Mouse (Mus musculus) midbrain, embryonic 16.5 days (tissue): ENCODE data around the gene Sema3g. TPM values are rescaled to one million over a fixed set of nuclear protein-coding genes. Genes with fewer than 3 reads are reported as not detected.

Experiments
- ATAC-seq: fragments of 200-750 bp; cut with Nextera tagmentation; 2 replicates; pipeline ENCODE4 v1.8.0; 2017; ENCODE audit warnings: moderate TSS enrichment
- H3K27ac ChIP-seq: fragments of 300-500 bp; sonication (generic); 2 replicates; pipeline ENCODE4 v1.5.1; 2014; ENCODE audit warnings: mild to moderate bottlenecking, low read length, mixed read lengths
- H3K27me3 ChIP-seq: fragments of 300-500 bp; sonication (generic); 2 replicates; pipeline ENCODE4 v1.6.1; 2014; ENCODE audit warnings: low read depth, low read length, mixed read lengths; ENCODE audit not compliant: control insufficient read depth, insufficient read depth
- H3K36me3 ChIP-seq: fragments of 300-500 bp; sonication (generic); 2 replicates; pipeline ENCODE4 v1.6.1; 2014; ENCODE audit warnings: mild to moderate bottlenecking, low read length, moderate library complexity, mixed read lengths; ENCODE audit not compliant: control insufficient read depth, insufficient read depth
- H3K4me1 ChIP-seq: fragments of 300-500 bp; sonication (generic); 2 replicates; pipeline ENCODE4 v1.6.1; 2014; ENCODE audit warnings: mild to moderate bottlenecking, low read length, mixed read lengths; ENCODE audit not compliant: control insufficient read depth, insufficient read depth
- H3K4me2 ChIP-seq: fragments of 300-500 bp; sonication (generic); 2 replicates; pipeline ENCODE4 v1.6.1; 2014; ENCODE audit warnings: mild to moderate bottlenecking, low read length, mixed read lengths
- H3K4me3 ChIP-seq: fragments of 300-500 bp; sonication (generic); 2 replicates; pipeline ENCODE4 v1.5.1; 2014; ENCODE audit warnings: low read depth, mild to moderate bottlenecking, low read length, moderate library complexity, mixed read lengths
- H3K9ac ChIP-seq: fragments of 300-500 bp; sonication (generic); 2 replicates; pipeline ENCODE4 v1.6.1; 2014; ENCODE audit warnings: low read depth, low read length, mixed read lengths
- H3K9me3 ChIP-seq: fragments of 300-500 bp; sonication (generic); replicated peaks from 2 replicates; pipeline ENCODE4 v1.6.1; 2014; ENCODE audit warnings: mild to moderate bottlenecking, low read length, mixed read lengths; ENCODE audit not compliant: control insufficient read depth, poor library complexity, severe bottlenecking
- WGBS: fragments of 180-500 bp; shearing (Covaris S2); extraction: QIAGEN DNeasy Blood & Tissue Kit; methylation state at CpG from one replicate; pipeline ENCODE4 v1.1.7; 2014; 5-methylcytosine and 5-hydroxymethylcytosine counted together
- polyA plus RNA-seq: library from polyadenylated mRNA; unstranded; fragments of >200 nt; fragmentation: Nextera tagmentation; extraction: Ambion mirVana; gene quantifications from 2 replicates; pipeline ENCODE4 v1.2.1, GENCODE M21; 2015

Gene Sema3g
- polyA plus RNA-seq, 1 experiment from 2014 or later = 0.46 TPM

DNA sequence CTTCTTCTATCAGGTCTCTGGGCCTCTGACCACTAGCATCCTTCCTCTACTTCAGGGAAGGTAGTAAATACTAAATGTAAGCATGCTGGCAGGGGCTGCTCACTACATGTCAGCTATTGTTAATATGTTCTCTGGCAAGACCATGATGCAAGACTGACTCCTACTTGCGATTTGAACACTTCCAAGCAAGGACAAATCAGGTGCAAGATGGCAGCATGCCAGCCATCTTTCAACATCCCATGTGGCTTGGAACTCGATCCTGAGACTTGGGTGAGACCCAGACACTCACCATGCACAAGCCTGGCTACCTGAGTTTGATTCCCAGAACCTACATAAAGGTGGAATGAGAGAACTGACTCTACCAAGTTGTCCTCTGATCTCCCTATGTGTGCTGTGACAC lies 25.7 kb upstream of the Sema3g start:
- 80% methylated on average over 2 of the region's 2 CpGs for WGBS

DNA sequence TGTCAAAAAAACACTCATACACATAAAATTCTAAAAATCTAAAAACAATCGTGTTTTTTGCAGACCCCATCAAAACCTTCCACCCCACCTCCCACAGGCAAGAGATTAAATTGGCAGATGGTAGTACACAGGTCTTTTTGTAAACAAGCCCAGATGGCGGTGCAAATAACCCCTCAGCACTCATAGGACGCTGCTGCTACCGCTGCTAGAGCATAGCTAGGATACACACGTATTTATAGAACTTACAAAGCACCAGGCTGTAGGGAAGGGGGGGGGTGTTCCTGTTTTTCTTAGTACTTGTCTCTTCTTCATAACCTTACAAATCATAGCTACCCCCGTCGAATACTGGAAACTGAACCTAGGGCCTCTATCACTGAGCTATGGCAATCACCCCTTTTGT lies 23.9 kb upstream of the Sema3g start:
- Histone ChIP-seq H3K4me2 (no peak overlapping the region), H3K27ac (no peak overlapping the region), H3K36me3 (peaks cover 39% of the 10 kb centered on the region), H3K9me3 (no peaks in the 10 kb centered on the region), H3K27me3 (no peaks in the 10 kb centered on the region), H3K9ac (no peak overlapping the region), H3K4me1 (peaks cover 7% of the 10 kb centered on the region; the same call in 1 of the 2 replicates), H3K4me3 (no peak overlapping the region)
- 86% methylated on average over 7 of the region's 7 CpGs for WGBS
- ATAC-seq = no peak

More for the DNA sequence above, 25.7 kb upstream of the Sema3g start:
- H3K9me3 ChIP-seq = no peaks in the 10 kb centered on the region
- peaks cover 3% of the 10 kb centered on the region; the same call in 1 of the 2 replicates for H3K4me1 ChIP-seq
- H3K9ac ChIP-seq = no peak overlapping the region
- peaks cover 54% of the 10 kb centered on the region for H3K36me3 ChIP-seq
- H3K4me2 ChIP-seq = no peak overlapping the region
- no peak for ATAC-seq
- no peak overlapping the region for H3K4me3 ChIP-seq
- no peak overlapping the region for H3K27ac ChIP-seq
- no peaks in the 10 kb centered on the region for H3K27me3 ChIP-seq

DNA sequence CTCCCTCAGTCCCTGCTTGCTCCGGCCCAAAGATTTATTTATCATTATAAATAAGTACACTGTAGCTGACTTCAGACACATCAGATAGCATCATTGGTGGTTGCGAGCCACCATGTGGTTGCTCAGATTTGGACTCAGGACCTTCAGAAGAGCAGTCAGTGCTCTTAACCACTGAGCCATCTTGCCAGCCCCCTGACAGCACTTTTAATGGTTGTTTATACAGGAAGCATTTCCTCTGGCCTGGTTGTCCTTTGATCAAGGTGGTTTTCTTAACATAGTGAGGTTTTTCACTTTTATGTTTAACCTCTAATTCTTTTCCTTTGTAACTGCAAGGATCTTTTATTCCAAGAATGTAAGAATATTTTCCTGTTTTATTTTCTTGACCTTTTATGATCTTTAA lies 23.2 kb upstream of the Sema3g start:
- H3K27me3 ChIP-seq = no peaks in the 10 kb centered on the region
- H3K9ac ChIP-seq = no peak overlapping the region
- H3K4me1 ChIP-seq = peaks cover 7% of the 10 kb centered on the region; the same call in 1 of the 2 replicates
- WGBS = 86% methylated on average over 2 of the region's 2 CpGs
- H3K36me3 ChIP-seq = peaks cover 35% of the 10 kb centered on the region
- no peak overlapping the region for H3K27ac ChIP-seq
- no peak for ATAC-seq
- H3K4me3 ChIP-seq = no peak overlapping the region
- no peak overlapping the region for H3K4me2 ChIP-seq
- no peaks in the 10 kb centered on the region for H3K9me3 ChIP-seq

- no peak overlapping the region for H3K9ac ChIP-seq
- H3K27me3 ChIP-seq = no peaks in the 10 kb centered on the region
- H3K4me2 ChIP-seq = no peak overlapping the region
- H3K36me3 ChIP-seq = peaks cover 29% of the 10 kb centered on the region
- no peaks in the 10 kb centered on the region for H3K9me3 ChIP-seq
- H3K27ac ChIP-seq = 0 out of 2 replicates have a peak overlapping the region, but pooled peaks have one; percentile 11
- peaks cover 7% of the 10 kb centered on the region; the same call in 1 of the 2 replicates for H3K4me1 ChIP-seq
- ATAC-seq = no peak
- no peak overlapping the region for H3K4me3 ChIP-seq
- WGBS = 84% methylated on average over 14 of the region's 14 CpGs
These were observed 22.7 kb upstream of the Sema3g start for GRCm38 (mm10) chr14:31194891-31195513.

DNA sequence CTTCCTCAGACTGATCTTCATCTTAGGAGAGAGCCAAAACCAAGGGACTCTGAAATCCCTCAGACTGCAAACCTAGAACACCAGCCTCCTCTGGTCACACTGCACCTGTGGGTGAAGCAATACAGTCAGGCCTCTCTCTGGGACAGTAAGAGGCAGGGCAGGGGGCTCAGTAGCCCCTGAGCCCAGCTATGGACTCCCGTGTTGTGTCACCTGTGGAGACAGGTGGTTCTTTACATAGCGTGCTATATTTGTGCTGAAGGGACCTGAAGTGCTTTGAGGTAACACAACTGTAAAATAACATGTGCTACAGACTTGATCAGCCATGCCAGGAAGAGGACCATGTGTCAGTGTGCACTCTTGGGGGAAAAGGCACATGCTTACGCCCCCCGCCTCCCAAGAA lies 22.1 kb upstream of the Sema3g start:
- peaks cover 7% of the 10 kb centered on the region; the same call in 1 of the 2 replicates for H3K4me1 ChIP-seq
- H3K36me3 ChIP-seq = peaks cover 24% of the 10 kb centered on the region
- H3K9me3 ChIP-seq = no peaks in the 10 kb centered on the region
- no peak overlapping the region for H3K27ac ChIP-seq
- H3K27me3 ChIP-seq = no peaks in the 10 kb centered on the region
- no peak for ATAC-seq
- H3K4me2 ChIP-seq = no peak overlapping the region
- WGBS = 97% methylated on average over 4 of the region's 4 CpGs
- H3K4me3 ChIP-seq = no peak overlapping the region
- H3K9ac ChIP-seq = no peak overlapping the region

GRCm38 (mm10) chr14:31195968-31196367 lies 21.7 kb upstream of the Sema3g start:
- Histone ChIP-seq H3K9ac (no peak overlapping the region), H3K9me3 (no peaks in the 10 kb centered on the region), H3K27me3 (no peaks in the 10 kb centered on the region), H3K4me2 (no peak overlapping the region), H3K36me3 (peaks cover 20% of the 10 kb centered on the region), H3K4me3 (no peak overlapping the region), H3K4me1 (peaks cover 7% of the 10 kb centered on the region; the same call in 1 of the 2 replicates), H3K27ac (no peak overlapping the region)
- no peak for ATAC-seq

- 50% methylated on average over 16 of the region's 16 CpGs for WGBS
- ATAC-seq = 0 out of 2 replicates have a peak, but pooled peaks have one; percentile 57
- peaks cover 14% of the 10 kb centered on the region for H3K36me3 ChIP-seq
These were observed 19.8 kb upstream of the Sema3g start for GRCm38 (mm10) chr14:31197547-31198516.

GRCm38 (mm10) chr14:31199599-31199998 lies 18.1 kb upstream of the Sema3g start:
- Histone ChIP-seq H3K27ac (no peak overlapping the region), H3K4me1 (peaks cover 12% of the 10 kb centered on the region), H3K9me3 (no peaks in the 10 kb centered on the region), H3K9ac (no peak overlapping the region), H3K36me3 (peaks cover 27% of the 10 kb centered on the region), H3K27me3 (no peaks in the 10 kb centered on the region), H3K4me3 (no peak overlapping the region), H3K4me2 (no peak overlapping the region)
- no peak for ATAC-seq
- WGBS = 88% methylated on average over 7 of the region's 7 CpGs

More at GRCm38 (mm10) chr14:31197547-31198516, 19.8 kb upstream of the Sema3g start:
- Histone ChIP-seq H3K4me2 (no peak overlapping the region), H3K27ac (no peak overlapping the region), H3K9me3 (no peaks in the 10 kb centered on the region), H3K4me1 (peaks cover 7% of the 10 kb centered on the region; the same call in 1 of the 2 replicates), H3K9ac (no peak overlapping the region), H3K27me3 (no peaks in the 10 kb centered on the region), H3K4me3 (no peak overlapping the region)

GRCm38 (mm10) chr14:31200038-31200437 lies 17.6 kb upstream of the Sema3g start:
- no peaks in the 10 kb centered on the region for H3K9me3 ChIP-seq
- H3K9ac ChIP-seq = no peak overlapping the region
- WGBS = 87% methylated on average over 3 of the region's 3 CpGs

More at GRCm38 (mm10) chr14:31200038-31200437, 17.6 kb upstream of the Sema3g start:
- no peak for ATAC-seq
- H3K27ac ChIP-seq = no peak overlapping the region
- peaks cover 17% of the 10 kb centered on the region for H3K4me1 ChIP-seq
- H3K4me2 ChIP-seq = no peak overlapping the region
- no peak overlapping the region for H3K4me3 ChIP-seq
- H3K36me3 ChIP-seq = peaks cover 24% of the 10 kb centered on the region
- H3K27me3 ChIP-seq = no peaks in the 10 kb centered on the region
